Mouse (Mus musculus): Measurements from ENCODE around the gene Ube2j1. TPM values are rescaled to one million over a fixed set of nuclear protein-coding genes. Genes with fewer than 3 reads are reported as not detected.
"Not testable (repeated sequence)": the region's sequence is repeated elsewhere in the genome, so short reads cannot be mapped to it uniquely, and the experiment has no call there.

The Ube2j1 gene
- polyA plus RNA-seq, 1 experiment from 2014 or later = 43.6 TPM

DNA sequence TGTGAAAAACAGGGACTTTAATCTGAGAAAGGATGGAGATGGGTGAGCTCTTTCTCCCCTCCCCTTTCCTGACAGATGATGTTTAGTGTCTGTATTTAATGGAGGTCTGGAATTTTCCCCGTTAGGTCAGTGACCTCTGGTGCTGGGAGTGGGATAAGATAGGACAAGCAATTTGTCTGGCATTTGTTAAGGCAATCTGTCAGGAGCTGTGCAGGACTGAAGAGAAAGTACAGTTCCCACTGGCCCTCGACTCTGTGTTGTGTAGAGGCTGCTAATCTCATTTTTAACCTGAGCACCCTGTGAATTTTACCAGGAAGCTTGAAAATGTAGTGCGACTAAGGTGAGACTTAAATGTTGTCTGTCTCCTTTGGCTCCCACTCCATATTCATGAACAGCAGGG is 45.5 kb upstream of the Ube2j1 start:
- Histone ChIP-seq H3K27ac (ENCODE audit: low read depth, low read length) (no peak overlapping the region), H3K27me3 (ENCODE audit: control insufficient read depth, insufficient read depth, low read length) (no peaks in the 10 kb centered on the region), H3K4me3 (ENCODE audit: low read length) (no peak overlapping the region), H3K9ac (ENCODE audit: low read depth, low read length) (no peak overlapping the region), H3K4me1 (ENCODE audit: control insufficient read depth, insufficient read depth, low read length) (peaks cover 10% of the 10 kb centered on the region), H3K9me3 (ENCODE audit: control insufficient read depth, low read length) (no peaks in the 10 kb centered on the region), H3K4me2 (replicated peaks; ENCODE audit: low read depth, low read length) (no peak overlapping the region), H3K36me3 (ENCODE audit: control insufficient read depth, insufficient read depth, low read length) (no peaks in the 10 kb centered on the region)
- no peak for ATAC-seq (ENCODE audit: low FRiP score, low TSS enrichment)
- 17% methylated on average over 3 of the region's 3 CpGs for WGBS

DNA sequence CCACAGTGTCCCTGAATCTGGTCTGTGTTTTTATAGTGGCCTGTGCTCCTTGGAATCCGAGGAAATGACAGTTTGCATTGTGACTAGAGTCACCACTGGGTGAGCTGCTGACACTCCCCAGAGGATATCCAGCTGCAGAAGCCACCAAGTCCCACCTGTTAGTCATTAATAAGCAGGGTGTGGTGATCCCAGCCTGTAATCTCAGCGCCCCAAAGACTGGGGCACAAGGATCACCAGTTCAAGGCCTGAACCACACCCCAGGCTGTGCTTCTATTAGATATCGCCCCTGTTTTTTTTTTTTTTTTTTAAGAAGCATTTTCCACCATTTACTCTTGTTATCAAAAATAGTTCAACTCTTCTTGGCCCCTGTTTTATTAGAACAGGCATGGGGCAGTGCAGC is 44.2 kb upstream of the Ube2j1 start:
- Histone ChIP-seq H3K27ac (ENCODE audit: low read depth, low read length) (no peak overlapping the region), H3K27me3 (ENCODE audit: control insufficient read depth, insufficient read depth, low read length) (no peaks in the 10 kb centered on the region), H3K4me3 (ENCODE audit: low read length) (no peak overlapping the region), H3K4me2 (replicated peaks; ENCODE audit: low read depth, low read length) (no peak overlapping the region), H3K9me3 (ENCODE audit: control insufficient read depth, low read length) (no peaks in the 10 kb centered on the region), H3K4me1 (ENCODE audit: control insufficient read depth, insufficient read depth, low read length) (peaks cover 10% of the 10 kb centered on the region), H3K9ac (ENCODE audit: low read depth, low read length) (no peak overlapping the region), H3K36me3 (ENCODE audit: control insufficient read depth, insufficient read depth, low read length) (no peaks in the 10 kb centered on the region)
- 62% methylated on average over 3 of the region's 3 CpGs for WGBS
- no peak for ATAC-seq (ENCODE audit: low FRiP score, low TSS enrichment)

DNA sequence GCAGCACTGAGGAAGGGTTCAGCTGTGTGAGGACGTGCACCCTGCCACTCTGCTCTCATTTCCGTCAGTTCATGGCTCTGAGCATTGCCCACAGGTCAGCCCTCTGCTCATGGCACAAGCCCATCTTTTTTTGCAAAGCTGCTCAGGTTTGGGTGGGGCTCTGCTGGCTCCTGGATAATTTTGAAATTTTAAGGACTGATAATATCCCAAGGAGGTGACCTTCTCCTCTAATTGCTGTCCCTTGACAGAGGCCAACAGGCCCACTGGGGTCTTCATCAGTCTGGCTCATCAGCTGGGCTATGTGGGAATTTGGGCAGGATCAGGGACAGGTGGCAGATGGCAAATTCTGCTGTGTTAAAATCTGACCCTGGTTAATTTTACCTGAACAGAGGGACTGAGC is 41.9 kb upstream of the Ube2j1 start:
- H3K27me3 ChIP-seq (ENCODE audit: control insufficient read depth, insufficient read depth, low read length) = no peaks in the 10 kb centered on the region
- H3K9me3 ChIP-seq (ENCODE audit: control insufficient read depth, low read length) = no peaks in the 10 kb centered on the region
- no peak overlapping the region for H3K4me3 ChIP-seq (ENCODE audit: low read length)
- H3K4me1 ChIP-seq (ENCODE audit: control insufficient read depth, insufficient read depth, low read length) = peaks cover 7% of the 10 kb centered on the region
- WGBS = 83% methylated on average over 2 of the region's 2 CpGs
- no peak overlapping the region for H3K27ac ChIP-seq (ENCODE audit: low read depth, low read length)
- no peak overlapping the region for H3K4me2 ChIP-seq (replicated peaks; ENCODE audit: low read depth, low read length)
- H3K9ac ChIP-seq (ENCODE audit: low read depth, low read length) = no peak overlapping the region
- no peak for ATAC-seq (ENCODE audit: low FRiP score, low TSS enrichment)
- no peaks in the 10 kb centered on the region for H3K36me3 ChIP-seq (ENCODE audit: control insufficient read depth, insufficient read depth, low read length)

DNA sequence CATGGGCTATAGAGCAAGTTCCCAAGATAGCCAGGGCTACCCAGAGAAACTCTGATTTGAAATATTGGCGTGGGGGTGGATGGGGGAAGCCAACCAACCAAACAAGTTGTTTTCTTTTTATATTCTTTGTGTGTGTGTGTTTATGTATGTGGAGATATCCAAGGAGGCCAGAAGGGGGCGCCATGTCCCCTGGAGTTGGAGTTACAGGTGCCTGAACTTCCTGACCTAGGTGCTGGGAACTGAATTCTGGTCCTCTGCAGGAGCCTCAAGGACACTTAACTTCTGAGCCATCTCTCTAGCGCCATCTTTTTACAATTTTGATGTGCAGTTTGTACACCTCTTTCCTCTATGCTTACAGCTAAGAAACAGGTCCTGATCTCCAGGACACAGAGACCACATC is 37.0 kb upstream of the Ube2j1 start:
- Histone ChIP-seq H3K4me3 (ENCODE audit: low read length) (no peak overlapping the region), H3K36me3 (ENCODE audit: control insufficient read depth, insufficient read depth, low read length) (no peaks in the 10 kb centered on the region), H3K9me3 (ENCODE audit: control insufficient read depth, low read length) (no peaks in the 10 kb centered on the region), H3K27me3 (ENCODE audit: control insufficient read depth, insufficient read depth, low read length) (no peaks in the 10 kb centered on the region), H3K9ac (ENCODE audit: low read depth, low read length) (no peak overlapping the region), H3K4me1 (ENCODE audit: control insufficient read depth, insufficient read depth, low read length) (no peaks in the 10 kb centered on the region), H3K4me2 (replicated peaks; ENCODE audit: low read depth, low read length) (no peak overlapping the region), H3K27ac (ENCODE audit: low read depth, low read length) (no peak overlapping the region)
- 75% methylated on average over 3 of the region's 3 CpGs for WGBS
- no peak for ATAC-seq (ENCODE audit: low FRiP score, low TSS enrichment)

DNA sequence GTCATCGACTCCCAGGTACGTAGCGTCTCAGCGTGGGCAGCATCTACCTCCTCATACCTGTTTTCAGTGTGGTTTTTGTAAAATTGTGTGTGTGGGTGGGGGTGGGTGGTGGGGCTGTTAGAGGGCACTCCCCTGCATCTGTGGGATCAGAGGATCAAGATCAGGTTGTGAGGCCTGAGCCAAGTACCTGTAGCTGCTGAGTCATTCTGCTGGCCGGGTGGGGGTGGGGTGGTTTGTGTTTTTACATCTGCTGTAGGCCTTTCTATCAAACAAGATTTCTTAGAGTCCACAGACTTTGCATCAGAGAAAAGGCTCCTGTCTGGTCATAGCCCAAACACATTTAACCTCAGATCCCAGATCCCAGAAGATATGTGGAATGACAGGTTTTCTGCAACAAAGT is 35.1 kb upstream of the Ube2j1 start:
- H3K27me3 ChIP-seq (ENCODE audit: control insufficient read depth, insufficient read depth, low read length) = no peaks in the 10 kb centered on the region
- WGBS = 95% methylated on average over 5 of the region's 5 CpGs
- no peak for ATAC-seq (ENCODE audit: low FRiP score, low TSS enrichment)
- H3K4me1 ChIP-seq (ENCODE audit: control insufficient read depth, insufficient read depth, low read length) = no peaks in the 10 kb centered on the region
- H3K9me3 ChIP-seq (ENCODE audit: control insufficient read depth, low read length) = no peaks in the 10 kb centered on the region
- no peak overlapping the region for H3K27ac ChIP-seq (ENCODE audit: low read depth, low read length)
- H3K4me2 ChIP-seq (replicated peaks; ENCODE audit: low read depth, low read length) = no peak overlapping the region
- H3K9ac ChIP-seq (ENCODE audit: low read depth, low read length) = no peak overlapping the region
- H3K36me3 ChIP-seq (ENCODE audit: control insufficient read depth, insufficient read depth, low read length) = no peaks in the 10 kb centered on the region
- no peak overlapping the region for H3K4me3 ChIP-seq (ENCODE audit: low read length)

DNA sequence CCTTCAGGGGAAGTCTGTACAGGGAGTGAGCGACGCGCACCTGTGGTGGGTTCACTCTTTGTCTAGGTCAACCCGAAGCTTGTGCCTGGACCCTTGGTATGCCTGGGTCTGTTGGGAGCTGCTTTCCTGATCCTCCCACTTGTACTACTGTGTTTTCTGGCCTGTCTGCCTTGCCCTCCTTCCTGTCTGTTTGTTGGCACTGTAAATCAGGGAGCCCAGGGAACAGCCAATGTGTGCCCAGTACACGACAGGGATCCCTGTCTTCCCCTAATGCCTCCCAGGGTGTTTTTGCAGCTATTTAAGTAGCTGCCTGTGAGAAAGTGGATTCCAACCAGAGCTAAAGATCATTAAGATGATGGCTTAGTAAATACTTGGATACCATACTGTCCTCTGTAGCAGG is 33.6 kb upstream of the Ube2j1 start:
- WGBS = 74% methylated on average over 5 of the region's 5 CpGs
- ATAC-seq (ENCODE audit: low FRiP score, low TSS enrichment) = no peak

DNA sequence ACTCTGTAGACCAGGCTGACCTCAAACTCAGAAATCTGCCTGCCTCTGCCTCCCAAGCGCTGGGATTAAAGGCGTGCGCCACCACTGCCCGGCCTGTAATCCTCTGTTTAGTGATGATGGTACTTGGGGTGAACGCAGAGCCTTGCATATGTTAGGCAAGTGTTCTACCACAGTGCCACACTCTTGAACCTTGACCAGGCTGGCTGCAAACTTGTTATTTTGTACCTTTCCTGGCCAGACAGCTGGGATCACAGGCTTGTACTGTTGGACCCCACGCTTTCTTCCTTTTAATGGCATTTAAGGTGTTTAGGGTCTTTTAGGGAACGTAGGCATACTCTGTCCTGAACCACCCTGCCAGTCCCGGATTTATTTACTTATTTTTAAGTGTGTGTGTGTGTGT is 32.2 kb upstream of the Ube2j1 start:
- no peak for ATAC-seq (ENCODE audit: low FRiP score, low TSS enrichment)
- H3K4me3 ChIP-seq (ENCODE audit: low read length) = no peak overlapping the region
- H3K4me1 ChIP-seq (ENCODE audit: control insufficient read depth, insufficient read depth, low read length) = no peaks in the 10 kb centered on the region
- no peaks in the 10 kb centered on the region for H3K27me3 ChIP-seq (ENCODE audit: control insufficient read depth, insufficient read depth, low read length)
- no peak overlapping the region for H3K27ac ChIP-seq (ENCODE audit: low read depth, low read length)
- no peaks in the 10 kb centered on the region for H3K36me3 ChIP-seq (ENCODE audit: control insufficient read depth, insufficient read depth, low read length)
- H3K9ac ChIP-seq (ENCODE audit: low read depth, low read length) = no peak overlapping the region
- 95% methylated on average over 8 of the region's 8 CpGs for WGBS
- no peaks in the 10 kb centered on the region for H3K9me3 ChIP-seq (ENCODE audit: control insufficient read depth, low read length)
- no peak overlapping the region for H3K4me2 ChIP-seq (replicated peaks; ENCODE audit: low read depth, low read length)

More for the DNA sequence above, 33.6 kb upstream of the Ube2j1 start:
- H3K36me3 ChIP-seq (ENCODE audit: control insufficient read depth, insufficient read depth, low read length) = no peaks in the 10 kb centered on the region
- no peaks in the 10 kb centered on the region for H3K9me3 ChIP-seq (ENCODE audit: control insufficient read depth, low read length)
- no peak overlapping the region for H3K4me3 ChIP-seq (ENCODE audit: low read length)
- no peak overlapping the region for H3K27ac ChIP-seq (ENCODE audit: low read depth, low read length)
- H3K4me2 ChIP-seq (replicated peaks; ENCODE audit: low read depth, low read length) = no peak overlapping the region
- no peak overlapping the region for H3K9ac ChIP-seq (ENCODE audit: low read depth, low read length)
- no peaks in the 10 kb centered on the region for H3K27me3 ChIP-seq (ENCODE audit: control insufficient read depth, insufficient read depth, low read length)
- H3K4me1 ChIP-seq (ENCODE audit: control insufficient read depth, insufficient read depth, low read length) = no peaks in the 10 kb centered on the region

DNA sequence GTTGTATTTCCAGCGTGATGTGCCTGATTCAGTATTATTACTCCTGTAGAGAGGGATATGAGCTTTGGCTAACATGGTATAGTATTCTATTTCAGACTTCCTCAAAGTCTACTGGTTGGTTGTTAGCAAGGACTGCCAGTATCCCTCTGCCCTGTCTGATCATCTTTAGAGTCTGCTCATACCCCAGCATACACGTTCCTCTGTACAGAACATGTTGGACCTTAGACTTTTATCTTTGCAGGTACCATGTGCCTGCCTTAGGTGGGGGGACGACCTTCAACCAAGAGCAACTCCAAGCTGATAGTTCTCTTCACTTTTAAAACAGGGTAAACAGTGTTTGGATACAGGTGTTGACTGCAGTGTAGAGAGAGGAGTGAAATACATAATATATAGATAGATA is 29.1 kb upstream of the Ube2j1 start:
- Histone ChIP-seq H3K27me3 (ENCODE audit: control insufficient read depth, insufficient read depth, low read length) (no peaks in the 10 kb centered on the region), H3K27ac (ENCODE audit: low read depth, low read length) (no peak overlapping the region), H3K4me1 (ENCODE audit: control insufficient read depth, insufficient read depth, low read length) (no peaks in the 10 kb centered on the region), H3K4me2 (replicated peaks; ENCODE audit: low read depth, low read length) (no peak overlapping the region), H3K9me3 (ENCODE audit: control insufficient read depth, low read length) (no peaks in the 10 kb centered on the region), H3K9ac (ENCODE audit: low read depth, low read length) (no peak overlapping the region), H3K4me3 (ENCODE audit: low read length) (no peak overlapping the region), H3K36me3 (ENCODE audit: control insufficient read depth, insufficient read depth, low read length) (no peaks in the 10 kb centered on the region)
- ATAC-seq (ENCODE audit: low FRiP score, low TSS enrichment) = no peak
- WGBS = 82% methylated on average over 3 of the region's 3 CpGs

DNA sequence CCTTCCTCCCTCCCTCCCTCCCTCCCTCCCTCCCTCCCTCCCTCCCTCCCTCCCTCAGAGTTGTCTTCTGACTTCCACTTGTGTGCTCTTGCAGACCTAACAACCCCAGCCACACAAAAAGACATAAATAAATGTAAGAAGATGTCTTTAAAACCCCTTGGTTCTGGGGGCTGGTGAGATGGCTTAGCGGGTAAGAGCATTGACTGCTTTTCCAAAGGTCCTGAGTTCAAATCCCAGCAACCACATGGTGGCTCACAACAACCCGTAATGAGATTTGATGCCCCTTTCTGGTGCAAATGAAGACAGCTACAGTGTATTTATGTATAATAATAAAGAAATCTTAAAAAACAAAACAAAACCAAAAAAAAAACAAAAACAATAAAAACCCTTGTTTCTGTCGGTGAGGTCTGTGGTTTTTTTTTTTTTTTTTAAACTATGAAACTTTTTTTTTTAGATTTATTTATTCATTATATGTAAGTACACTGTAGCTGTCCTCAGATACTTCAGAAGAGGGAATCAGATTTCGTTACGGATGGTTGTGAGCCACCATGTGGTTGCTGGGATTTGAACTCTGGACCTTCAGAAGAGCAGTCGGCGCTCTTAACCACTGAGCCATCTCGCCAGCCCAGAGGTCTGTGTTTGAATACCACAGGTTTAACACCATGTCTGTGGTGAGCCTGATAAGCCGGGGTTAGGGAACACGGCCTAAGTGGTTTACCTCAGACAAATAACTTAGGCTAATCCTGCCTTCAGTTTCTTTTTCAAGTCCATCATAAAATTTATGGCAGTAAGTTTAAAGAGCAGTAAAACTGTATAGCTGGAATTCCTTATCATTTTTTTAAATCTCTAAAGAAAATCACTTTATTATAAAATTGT is 25.4 kb upstream of the Ube2j1 start:
- not testable (repeated sequence) for ATAC-seq (ENCODE audit: low FRiP score, low TSS enrichment); H3K4me1 ChIP-seq (ENCODE audit: control insufficient read depth, insufficient read depth, low read length); H3K27ac ChIP-seq (ENCODE audit: low read depth, low read length); H3K4me3 ChIP-seq (ENCODE audit: low read length); H3K4me2 ChIP-seq (replicated peaks; ENCODE audit: low read depth, low read length); H3K9me3 ChIP-seq (ENCODE audit: control insufficient read depth, low read length); H3K9ac ChIP-seq (ENCODE audit: low read depth, low read length); H3K36me3 ChIP-seq (ENCODE audit: control insufficient read depth, insufficient read depth, low read length); H3K27me3 ChIP-seq (ENCODE audit: control insufficient read depth, insufficient read depth, low read length)
- 88% methylated on average over 10 of the region's 10 CpGs for WGBS
